Mouse (Mus musculus) induced T-regulatory cell, adult 2 months (primary cell): ENCODE results near the gene Prps2.
"Not testable (repeated sequence)": the region's sequence is repeated elsewhere in the genome, so short reads cannot be mapped to it uniquely, and the experiment has no call there.

ENCODE experiments used
- DNase-seq: peaks from one replicate; pipeline ENCODE4 v3.0.0-alpha.2; 2012; ENCODE audit warnings: low read depth

Prps2 gene

DNA sequence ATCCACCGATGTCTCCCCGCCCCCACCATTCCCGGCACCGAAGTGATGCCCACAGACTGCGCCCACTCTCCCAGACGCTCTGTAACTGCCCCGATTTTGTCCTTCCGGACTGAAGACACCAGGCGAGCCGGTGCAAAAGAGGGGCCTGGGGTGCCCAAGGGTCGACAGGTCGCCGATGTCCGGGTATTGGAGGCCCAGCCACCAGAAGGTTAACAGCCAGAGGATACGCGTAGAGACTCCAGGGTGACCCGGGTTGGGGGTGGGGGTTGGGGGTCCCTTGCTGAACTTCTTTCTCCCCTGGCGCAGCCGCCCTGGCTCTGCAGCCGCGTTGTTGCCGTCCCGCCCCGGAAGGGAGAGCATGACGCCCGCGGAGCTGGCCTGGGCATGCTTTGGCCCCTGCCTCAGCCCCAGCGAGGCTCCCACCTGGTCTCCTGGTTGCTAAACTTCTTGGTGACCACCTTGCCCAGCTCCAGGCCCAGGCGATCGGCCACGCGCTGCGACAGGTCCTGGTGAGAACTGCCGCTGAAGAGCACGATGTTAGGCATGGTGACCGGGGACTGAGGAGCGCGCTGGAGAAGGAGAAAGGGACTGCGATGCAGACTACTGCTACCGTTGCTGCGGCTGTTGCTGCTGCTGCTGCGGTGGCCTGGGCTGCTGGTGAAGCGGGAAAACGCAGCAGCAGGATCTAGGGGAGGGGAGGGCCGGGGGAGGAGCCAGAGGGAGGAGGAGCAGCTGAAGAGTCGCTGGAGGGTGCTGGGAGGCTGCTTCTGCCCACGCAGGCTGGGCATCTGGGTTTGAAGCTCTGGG lies at the start of gene Prps2:
Gene Prps2 (minus strand): TSS at position 703 of the 807 bp plus-strand sequence.
- DNase-seq = peak; percentile 47

- DNase-seq = no peak
These were observed 35.1 kb upstream of the Prps2 start for GRCm38 (mm10) chrX:167417654-167418053.

GRCm38 (mm10) chrX:167394940-167395339 lies 12.4 kb upstream of the Prps2 start:
- no peak for DNase-seq

GRCm38 (mm10) chrX:167386647-167387046 lies 4.1 kb upstream of the Prps2 start:
- no peak for DNase-seq

GRCm38 (mm10) chrX:167382854-167383186 lies 271 bp upstream of the Prps2 start:
- DNase-seq = peak; percentile 70

DNA sequence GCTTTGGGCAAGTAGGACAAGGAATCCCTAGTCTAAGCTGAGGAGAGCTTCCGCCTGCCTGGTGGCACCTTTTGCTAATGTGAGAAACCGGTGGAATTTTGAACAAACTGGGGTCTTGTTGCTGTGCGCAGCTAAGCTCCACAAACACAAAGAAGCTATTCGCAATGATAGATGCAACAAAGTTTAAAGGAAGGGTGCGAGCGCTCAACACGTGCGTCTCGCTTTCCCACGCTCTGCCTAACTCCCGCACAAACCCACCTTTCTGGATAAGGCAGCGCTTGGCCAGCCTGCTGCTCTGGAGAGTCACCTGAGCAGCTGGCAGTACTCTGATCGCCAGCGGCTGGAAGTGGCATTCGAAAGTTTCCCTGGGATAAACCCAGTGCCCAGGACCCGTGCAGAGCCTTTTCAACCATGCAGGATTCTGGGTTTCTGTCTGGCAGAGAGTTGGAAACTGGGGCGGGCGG lies 934 bp downstream of the Prps2 start:
- no peak for DNase-seq

GRCm38 (mm10) chrX:167380073-167380472 lies 2.5 kb downstream of the Prps2 start:
- peak; percentile 11 for DNase-seq

GRCm38 (mm10) chrX:167361231-167361630 lies 21.3 kb downstream of the Prps2 start:
- not testable (repeated sequence) for DNase-seq

- DNase-seq = no peak
These were observed 22.8 kb downstream of the Prps2 start for GRCm38 (mm10) chrX:167359704-167360103.

GRCm38 (mm10) chrX:167357415-167357814 lies 25.1 kb downstream of the Prps2 start:
- DNase-seq = peak; percentile 57

DNA sequence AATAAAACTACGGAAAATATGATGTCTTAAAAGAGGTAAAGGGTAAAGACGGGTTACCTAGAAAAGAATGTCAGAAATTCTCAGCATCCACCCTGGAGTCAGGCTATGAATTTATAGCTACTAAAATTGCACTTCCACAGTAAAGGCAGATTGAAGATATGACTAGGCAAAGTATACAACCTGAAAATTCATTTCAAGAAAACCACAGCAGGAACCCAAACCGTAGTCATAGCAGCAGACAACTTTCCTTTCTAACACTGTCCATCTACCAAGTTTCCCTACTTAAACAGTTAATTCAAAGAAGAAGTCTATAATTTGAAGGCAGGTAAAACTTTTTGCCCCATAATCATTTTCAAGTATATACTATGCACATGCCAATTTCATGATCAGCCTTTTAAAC lies 26.6 kb downstream of the Prps2 start:
- DNase-seq = no peak

DNA sequence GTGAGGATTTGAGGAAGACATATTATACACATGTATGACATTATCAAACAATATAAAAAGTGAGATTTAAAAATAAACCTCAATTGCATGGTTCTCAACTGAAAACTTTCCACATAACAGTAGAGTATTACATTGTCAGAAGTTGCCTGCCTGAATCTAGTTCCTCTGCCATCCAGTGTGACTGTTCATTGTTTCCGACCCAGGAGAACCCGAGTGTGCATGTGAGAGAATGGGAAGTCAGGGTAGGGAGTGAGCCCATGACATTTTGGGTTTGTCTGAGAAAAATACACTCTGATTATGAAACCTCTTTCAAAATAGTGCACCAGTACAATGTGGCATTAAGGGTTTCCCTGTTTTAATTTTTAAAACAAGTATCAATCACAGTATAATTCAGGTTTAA lies 28.9 kb downstream of the Prps2 start:
- no peak for DNase-seq

DNA sequence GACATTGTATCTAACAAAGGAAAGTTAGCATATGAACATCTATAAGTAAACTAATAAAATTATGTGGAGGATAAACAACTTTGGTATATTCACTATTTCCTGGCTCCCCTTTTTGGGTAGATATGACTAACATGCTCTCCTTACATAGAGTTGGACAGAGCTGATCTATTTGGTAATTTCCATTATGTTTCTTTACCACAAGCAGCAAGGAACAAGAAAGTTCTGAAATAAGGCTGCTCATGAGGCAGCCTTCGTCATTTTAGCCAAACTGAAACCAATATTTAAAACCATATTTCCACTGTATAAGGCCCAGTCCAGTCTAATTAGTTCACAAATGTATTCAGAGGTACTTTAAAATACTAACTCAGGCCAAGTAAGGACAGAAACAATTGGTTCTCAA lies 36.1 kb downstream of the Prps2 start:
- DNase-seq = no peak

DNA sequence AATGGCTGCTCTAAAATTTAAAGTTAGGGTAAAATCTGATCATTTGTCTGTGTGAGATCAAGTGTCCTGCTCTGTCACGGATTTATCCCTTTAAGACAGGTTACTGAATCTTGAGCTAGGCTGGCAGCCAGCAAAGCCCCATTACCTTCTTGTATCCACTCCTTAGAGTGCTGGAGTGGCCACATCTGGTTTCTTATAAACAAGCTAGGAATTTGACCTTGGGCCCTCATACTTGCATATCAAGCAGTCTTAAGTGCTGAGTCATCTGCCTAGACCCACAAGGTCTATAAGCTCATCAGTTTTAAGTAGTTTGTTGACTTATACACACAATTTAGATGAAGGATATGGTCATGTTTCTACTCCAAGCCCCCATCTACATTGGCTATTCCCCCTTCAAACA lies 38.2 kb downstream of the Prps2 start:
- DNase-seq = no peak

DNA sequence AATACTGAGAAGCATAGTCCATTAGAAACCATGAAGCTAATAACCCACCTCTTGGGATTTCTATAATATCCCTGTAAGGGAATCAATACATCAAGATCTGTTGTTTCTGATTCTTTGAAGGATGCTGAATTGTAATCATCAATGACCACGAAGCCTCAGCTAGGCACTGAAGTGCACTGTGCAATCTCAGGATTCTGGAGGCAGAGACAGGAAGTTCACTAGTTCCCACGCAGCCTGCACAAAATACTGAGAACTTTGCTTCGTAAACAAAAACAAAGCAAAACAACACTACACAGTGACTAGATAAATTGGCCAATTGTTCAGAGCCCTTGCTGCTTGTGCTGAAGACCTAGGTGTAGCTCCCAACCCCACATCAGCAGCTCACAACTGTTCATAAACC lies 40.7 kb downstream of the Prps2 start:
- DNase-seq = peak; percentile 21

DNA sequence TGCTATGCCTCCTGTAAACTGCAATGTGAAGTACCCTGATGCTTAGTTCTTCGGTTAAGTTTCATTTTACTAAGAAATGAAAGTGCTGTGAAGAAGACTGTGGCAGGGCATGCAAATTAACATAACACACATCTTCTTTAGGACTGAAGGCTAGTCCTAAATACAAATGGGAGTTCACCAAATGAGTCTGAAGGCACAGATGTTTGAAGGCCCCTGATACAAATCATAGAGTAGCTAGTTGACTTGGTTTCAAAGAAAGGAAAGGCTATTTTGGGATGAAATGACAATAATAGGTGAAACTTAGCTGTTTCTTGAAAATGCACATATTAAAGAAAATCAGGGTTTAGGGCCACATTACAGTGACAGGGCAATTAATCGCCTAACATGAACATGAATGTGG lies 42.4 kb downstream of the Prps2 start:
- DNase-seq = no peak

DNA sequence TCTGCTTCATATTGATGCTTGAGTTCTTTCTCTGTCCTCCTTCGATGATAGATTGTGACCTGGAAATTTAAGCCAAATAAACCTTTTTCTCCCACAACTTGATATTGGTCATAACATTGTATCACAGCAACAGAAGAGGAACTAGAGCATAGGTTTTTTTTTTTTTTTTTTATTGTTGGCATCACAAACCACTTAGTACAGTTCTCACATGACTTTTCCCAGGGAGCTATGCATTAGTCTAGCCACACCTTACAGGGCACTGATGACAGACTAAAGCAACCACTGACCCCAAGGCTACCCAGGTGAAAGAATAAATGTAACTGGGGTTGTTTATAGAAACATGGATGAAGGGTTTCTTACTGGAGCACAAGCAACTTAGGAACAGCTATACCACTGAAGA lies 44.6 kb downstream of the Prps2 start:
- DNase-seq = no peak

- no peak for DNase-seq
These were observed 48.0 kb downstream of the Prps2 start for GRCm38 (mm10) chrX:167334571-167334970.

- no peak for DNase-seq
These were observed 49.9 kb downstream of the Prps2 start for GRCm38 (mm10) chrX:167332607-167333006.

DNA sequence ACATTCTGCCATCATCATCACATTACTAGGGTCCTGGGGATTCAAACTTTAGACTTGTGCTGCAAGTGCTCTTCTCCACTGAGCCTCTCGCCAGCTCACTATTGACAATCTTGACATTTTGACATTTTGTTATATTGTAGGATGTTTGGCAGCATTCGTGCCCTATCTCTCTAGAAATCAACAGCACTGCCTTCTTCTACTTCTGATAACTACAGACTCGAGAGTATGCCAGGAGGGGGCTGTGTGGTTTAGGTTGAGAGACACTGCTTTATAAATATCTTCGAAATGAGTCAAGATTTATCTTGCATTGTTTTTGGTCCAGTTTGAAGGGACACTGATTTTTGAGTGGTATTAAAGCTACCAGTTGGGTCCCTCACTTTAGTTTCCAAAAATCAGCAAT lies 51.6 kb downstream of the Prps2 start:
- no peak for DNase-seq

GRCm38 (mm10) chrX:167330399-167330798 lies 52.1 kb downstream of the Prps2 start, which contains the start of gene Tlr7:
Tlr7 (minus strand) TSS chrX:167330558.
- DNase-seq = peak; percentile 44

- no peak for DNase-seq
These were observed 52.9 kb downstream of the Prps2 start for GRCm38 (mm10) chrX:167329620-167330019.

GRCm38 (mm10) chrX:167329098-167329497 lies 53.5 kb downstream of the Prps2 start:
- DNase-seq = no peak

- peak; percentile 4 for DNase-seq
These were observed 54.0 kb downstream of the Prps2 start for GRCm38 (mm10) chrX:167328519-167328918.
